Mouse (Mus musculus): ENCODE results near the gene Pfkl. TPM values are rescaled to one million over a fixed set of nuclear protein-coding genes. Genes with fewer than 3 reads are reported as not detected.
A peak's percentile ranks its signal among the peaks of the same experiment; 100 is the strongest.
"Not testable (repeated sequence)": the region's sequence is repeated elsewhere in the genome, so short reads cannot be mapped to it uniquely, and the experiment has no call there.

The Pfkl gene
- polyA plus RNA-seq, 1 experiment from 2014 or later: 113 TPM

DNA sequence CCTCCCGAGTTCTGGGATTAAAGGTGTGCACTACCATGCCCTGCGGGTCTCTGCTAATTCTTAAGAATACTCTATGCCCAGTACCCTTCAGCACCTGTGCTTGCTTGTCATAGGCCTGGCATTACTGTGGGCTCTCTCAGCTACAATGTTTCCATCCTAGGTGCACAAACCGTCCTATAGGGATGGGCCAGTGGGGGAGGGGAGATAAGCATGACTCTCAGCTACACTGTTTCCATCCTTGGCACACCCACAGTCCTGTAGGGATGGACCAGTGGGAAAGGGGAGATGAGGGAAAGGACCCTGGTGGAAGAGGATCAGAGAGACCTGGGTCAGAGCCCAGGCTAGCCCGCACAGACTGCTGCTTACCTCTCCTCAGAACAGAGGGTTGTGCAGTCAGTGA lies 27.3 kb upstream of the Pfkl start:
- WGBS: 85% methylated on average over 4 of the region's 4 CpGs
- H3K9me3 ChIP-seq: no peaks in the 10 kb centered on the region
- H3K4me1 ChIP-seq: no peaks in the 10 kb centered on the region
- ATAC-seq (ENCODE audit: low FRiP score, low read depth): no peak
- no peak overlapping the region for H3K4me3 ChIP-seq
- H3K27ac ChIP-seq: no peak overlapping the region
- H3K27me3 ChIP-seq (replicated peaks): no peaks in the 10 kb centered on the region
- H3K36me3 ChIP-seq: no peaks in the 10 kb centered on the region
- H3K9ac ChIP-seq: no peak overlapping the region
- H3K4me2 ChIP-seq (replicated peaks): no peak overlapping the region

DNA sequence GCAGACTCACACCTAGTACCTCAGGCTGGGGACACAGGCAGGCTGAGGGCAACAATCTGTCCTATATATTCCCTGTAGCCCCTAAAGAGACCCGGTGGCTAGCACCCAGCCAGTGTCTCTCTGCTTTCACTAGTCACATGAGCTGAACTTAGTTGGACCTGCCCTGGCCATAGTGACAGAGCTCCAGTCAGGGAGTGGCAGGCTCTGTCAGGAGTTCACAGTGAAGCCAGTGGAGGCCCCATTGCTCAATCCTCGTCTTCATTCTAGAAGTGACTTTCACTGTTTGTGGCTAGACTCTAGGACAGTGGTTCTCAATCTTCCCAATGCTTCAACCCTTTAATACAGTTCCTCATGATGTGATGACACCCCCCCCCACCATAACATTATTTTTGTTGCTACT lies 22.1 kb upstream of the Pfkl start:
- no peak for ATAC-seq (ENCODE audit: low FRiP score, low read depth)
- Histone ChIP-seq H3K9me3 (no peaks in the 10 kb centered on the region), H3K4me1 (no peaks in the 10 kb centered on the region), H3K4me2 (replicated peaks) (no peak overlapping the region), H3K27me3 (replicated peaks) (no peaks in the 10 kb centered on the region), H3K4me3 (no peak overlapping the region), H3K27ac (no peak overlapping the region), H3K36me3 (no peaks in the 10 kb centered on the region), H3K9ac (no peak overlapping the region)
- 88% methylated on average over 2 of the region's 2 CpGs for WGBS

DNA sequence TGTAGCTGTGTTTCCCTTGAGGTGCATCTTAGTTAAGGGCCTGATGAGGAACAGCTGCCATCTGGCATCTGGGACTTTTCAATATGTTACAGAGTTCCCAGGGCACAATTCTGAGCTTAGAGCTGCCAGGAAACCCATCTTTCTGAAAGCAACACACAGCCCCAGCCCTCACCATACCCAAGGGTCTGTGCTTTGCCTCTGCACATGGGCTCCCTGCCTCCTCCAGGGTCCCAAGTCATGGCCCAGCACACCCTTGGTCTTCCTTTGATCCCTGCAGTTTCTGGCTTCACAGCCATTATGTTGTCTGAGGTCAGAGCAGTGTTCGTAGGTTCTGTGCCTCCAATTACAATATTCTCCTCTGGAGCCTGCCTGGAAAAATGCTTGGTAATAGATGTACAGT lies 19.2 kb upstream of the Pfkl start:
- Histone ChIP-seq H3K4me1 (no peaks in the 10 kb centered on the region), H3K9me3 (no peaks in the 10 kb centered on the region), H3K27me3 (replicated peaks) (no peaks in the 10 kb centered on the region), H3K27ac (no peak overlapping the region), H3K4me3 (no peak overlapping the region), H3K4me2 (replicated peaks) (no peak overlapping the region), H3K9ac (no peak overlapping the region), H3K36me3 (no peaks in the 10 kb centered on the region)
- 85% methylated on average over 1 of the region's 1 CpGs for WGBS
- ATAC-seq (ENCODE audit: low FRiP score, low read depth): no peak

DNA sequence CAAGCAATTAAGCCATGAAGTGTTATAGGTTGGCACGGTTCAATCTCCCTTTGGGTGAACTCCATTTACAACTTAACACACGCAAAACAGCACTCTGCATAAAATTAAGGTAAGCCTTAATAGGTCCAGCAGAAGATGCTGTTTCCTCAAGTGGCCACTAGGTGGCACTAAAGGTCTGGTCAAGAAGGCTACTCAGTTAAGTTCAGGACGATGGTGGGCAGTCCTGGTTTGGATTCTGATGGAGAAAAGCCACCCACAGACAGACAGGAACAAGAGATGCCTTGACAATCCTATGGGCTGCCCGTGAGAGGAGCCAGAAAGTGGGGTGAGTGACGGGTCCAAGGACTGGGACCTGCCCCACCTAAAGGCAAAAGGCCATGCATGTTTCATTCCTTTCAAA lies 18.2 kb upstream of the Pfkl start:
- no peak overlapping the region for H3K4me2 ChIP-seq (replicated peaks)
- 6% methylated on average over 5 of the region's 5 CpGs for WGBS

DNA sequence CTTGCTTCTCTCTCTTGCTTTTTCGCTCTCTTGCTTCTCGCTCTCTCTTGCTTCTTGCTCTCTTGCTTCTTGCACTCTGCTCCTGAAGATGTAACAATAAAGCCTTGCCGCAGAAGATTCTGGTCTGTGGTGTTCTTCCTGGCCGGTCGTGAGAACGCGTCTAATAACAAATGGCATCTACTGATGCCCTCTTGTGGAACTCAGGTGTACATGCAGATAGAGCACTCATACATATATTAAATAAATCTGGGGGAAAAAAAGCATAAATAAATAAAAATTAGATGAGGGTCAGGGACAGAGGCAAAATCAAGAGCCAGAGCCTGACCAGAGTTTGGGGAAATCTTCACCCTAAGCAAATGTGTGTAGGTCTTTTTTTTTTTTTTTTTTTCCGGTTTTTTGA lies 15.6 kb upstream of the Pfkl start:
- not testable (repeated sequence) for H3K9ac ChIP-seq; H3K36me3 ChIP-seq; H3K4me3 ChIP-seq; H3K27ac ChIP-seq; ATAC-seq (ENCODE audit: low FRiP score, low read depth); H3K9me3 ChIP-seq; H3K27me3 ChIP-seq (replicated peaks); H3K4me1 ChIP-seq; H3K4me2 ChIP-seq (replicated peaks)
- 72% methylated on average over 6 of the region's 8 CpGs for WGBS

More for the DNA sequence above, 18.2 kb upstream of the Pfkl start:
- Histone ChIP-seq H3K4me1 (no peaks in the 10 kb centered on the region), H3K4me3 (no peak overlapping the region), H3K9ac (no peak overlapping the region), H3K27ac (no peak overlapping the region), H3K36me3 (no peaks in the 10 kb centered on the region), H3K9me3 (no peaks in the 10 kb centered on the region), H3K27me3 (replicated peaks) (no peaks in the 10 kb centered on the region)
- 0 out of 2 replicates have a peak, but pooled peaks have one; percentile 29 for ATAC-seq (ENCODE audit: low FRiP score, low read depth)

DNA sequence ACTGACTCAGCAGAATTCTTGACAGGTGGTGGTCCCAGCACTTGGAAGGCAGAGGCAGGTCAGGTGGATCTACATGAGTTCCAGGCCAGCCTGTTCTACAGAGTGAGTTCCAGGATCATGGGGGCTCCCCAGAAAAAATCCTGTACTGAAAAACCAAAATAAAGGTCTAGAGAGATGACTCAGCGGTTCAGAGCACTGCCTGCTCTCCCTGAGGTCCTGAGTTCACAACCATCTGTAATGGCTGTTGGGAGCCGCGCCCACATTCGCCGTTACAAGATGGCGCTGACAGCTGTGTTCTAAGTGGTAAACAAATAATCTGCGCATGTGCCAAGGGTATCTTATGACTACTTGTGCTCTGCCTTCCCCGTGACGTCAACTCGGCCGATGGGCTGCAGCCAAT lies 10.1 kb upstream of the Pfkl start:
- not testable (repeated sequence) for H3K36me3 ChIP-seq; H3K4me1 ChIP-seq; H3K4me3 ChIP-seq; H3K9ac ChIP-seq; ATAC-seq (ENCODE audit: low FRiP score, low read depth); H3K27me3 ChIP-seq (replicated peaks); H3K27ac ChIP-seq; H3K4me2 ChIP-seq (replicated peaks); H3K9me3 ChIP-seq
- WGBS: 95% methylated on average over 7 of the region's 11 CpGs

DNA sequence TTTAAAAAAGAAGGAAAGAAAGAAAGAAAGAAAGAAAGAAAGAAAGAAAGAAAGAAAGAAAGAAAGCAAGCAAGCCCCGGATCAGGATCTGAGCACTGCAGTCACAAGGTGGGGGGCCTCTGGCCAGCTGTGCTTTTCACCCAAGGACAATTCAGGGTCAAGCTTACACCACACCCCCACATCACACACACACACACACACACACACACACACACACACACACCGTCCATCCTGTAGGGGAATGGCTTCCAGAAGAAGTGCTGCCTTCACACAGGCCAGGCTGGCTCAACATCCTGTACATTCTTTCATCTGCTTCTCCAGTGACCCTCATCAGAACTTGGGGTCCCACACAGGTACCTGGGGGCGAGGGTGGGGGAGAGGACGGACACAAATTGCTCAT lies 9.4 kb upstream of the Pfkl start:
- WGBS: 79% methylated on average over 4 of the region's 4 CpGs
- Histone ChIP-seq H3K4me2 (replicated peaks) (no peak overlapping the region), H3K9ac (no peak overlapping the region), H3K36me3 (no peaks in the 10 kb centered on the region), H3K9me3 (no peaks in the 10 kb centered on the region), H3K27ac (no peak overlapping the region), H3K27me3 (replicated peaks) (no peaks in the 10 kb centered on the region), H3K4me3 (no peak overlapping the region), H3K4me1 (no peaks in the 10 kb centered on the region)
- ATAC-seq (ENCODE audit: low FRiP score, low read depth): no peak

DNA sequence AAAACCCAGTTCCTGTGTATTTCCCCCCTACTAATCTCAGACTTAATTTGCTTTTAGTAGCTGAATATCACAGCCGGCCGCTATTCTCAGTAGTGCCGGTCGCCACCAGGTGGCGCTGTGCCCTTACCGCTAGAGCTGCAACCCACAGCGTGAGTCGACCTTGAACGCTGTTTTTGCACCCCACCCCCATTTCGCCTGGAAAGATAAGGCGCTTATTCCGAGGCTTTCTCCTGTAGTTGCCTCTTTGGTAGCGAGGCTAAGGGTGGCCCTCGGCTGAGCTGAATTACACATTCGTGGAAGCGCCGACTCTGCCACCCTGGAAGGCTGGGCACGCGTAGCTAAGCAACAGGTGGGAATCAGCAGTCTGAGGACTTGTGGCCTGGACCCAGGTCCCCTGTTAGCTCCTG lies 8.9 kb upstream of the Pfkl start:
- peak overlapping the region; percentile 50 for H3K4me2 ChIP-seq (replicated peaks)
- no peaks in the 10 kb centered on the region for H3K9me3 ChIP-seq
- H3K4me3 ChIP-seq: no peak overlapping the region
- no peak overlapping the region for H3K27ac ChIP-seq
- no peak overlapping the region for H3K9ac ChIP-seq
- no peaks in the 10 kb centered on the region for H3K36me3 ChIP-seq
- no peaks in the 10 kb centered on the region for H3K4me1 ChIP-seq
- whole genome bisulfite sequencing: 14% methylated on average over 19 of the region's 19 CpGs
- H3K27me3 ChIP-seq (replicated peaks): no peaks in the 10 kb centered on the region
- peak; percentile 65 for ATAC-seq (ENCODE audit: low FRiP score, low read depth)

DNA sequence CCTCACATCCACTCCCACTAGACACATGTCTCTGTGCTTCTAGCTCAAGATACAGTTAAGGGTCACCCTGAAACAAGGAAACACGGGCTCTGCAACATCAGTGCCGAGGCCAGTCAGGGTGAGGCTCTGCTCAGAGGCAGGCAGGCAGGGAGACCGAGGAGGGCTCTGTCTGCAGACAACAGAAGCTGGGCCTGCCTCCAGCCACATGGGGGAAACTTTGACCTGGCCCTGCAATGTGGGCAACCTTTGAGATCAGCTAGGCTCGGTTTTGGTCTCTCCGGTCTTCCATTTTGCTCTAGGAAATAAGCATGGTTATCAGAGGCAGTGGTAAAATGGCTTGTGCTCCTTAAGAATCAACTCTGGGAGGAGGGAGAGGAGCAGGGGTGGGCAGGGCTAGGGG lies 6.5 kb upstream of the Pfkl start:
- no peak overlapping the region for H3K27ac ChIP-seq
- 55% methylated on average over 5 of the region's 5 CpGs for WGBS
- H3K9me3 ChIP-seq: no peaks in the 10 kb centered on the region
- no peaks in the 10 kb centered on the region for H3K4me1 ChIP-seq
- no peak for ATAC-seq (ENCODE audit: low FRiP score, low read depth)
- H3K27me3 ChIP-seq (replicated peaks): no peaks in the 10 kb centered on the region
- H3K4me3 ChIP-seq: no peak overlapping the region
- H3K4me2 ChIP-seq (replicated peaks): no peak overlapping the region
- H3K36me3 ChIP-seq: no peaks in the 10 kb centered on the region
- H3K9ac ChIP-seq: no peak overlapping the region

DNA sequence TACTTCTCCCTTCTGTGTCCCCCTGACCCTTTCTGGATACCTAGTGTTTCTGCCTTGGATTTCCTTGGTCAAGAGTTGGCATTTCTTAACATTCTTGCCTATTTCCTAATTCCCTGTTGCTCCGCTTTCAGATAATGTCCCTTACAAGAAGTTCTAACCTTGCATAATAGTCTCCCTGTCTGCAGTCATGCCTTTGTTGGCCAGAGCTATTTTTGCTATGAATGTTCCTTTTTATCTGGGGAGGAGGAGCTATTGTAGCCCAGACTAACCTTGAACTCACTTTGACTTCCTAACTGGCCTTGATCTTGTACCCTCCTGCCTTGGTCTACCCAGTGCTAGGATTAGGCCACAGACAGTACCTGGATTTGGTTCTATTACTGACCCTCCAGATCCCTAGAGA lies 5.6 kb upstream of the Pfkl start:
- H3K4me3 ChIP-seq: no peak overlapping the region
- no peaks in the 10 kb centered on the region for H3K4me1 ChIP-seq
- H3K27ac ChIP-seq: no peak overlapping the region
- H3K27me3 ChIP-seq (replicated peaks): no peaks in the 10 kb centered on the region
- no peak for ATAC-seq (ENCODE audit: low FRiP score, low read depth)
- no peak overlapping the region for H3K9ac ChIP-seq
- no peak overlapping the region for H3K4me2 ChIP-seq (replicated peaks)
- H3K9me3 ChIP-seq: no peaks in the 10 kb centered on the region
- H3K36me3 ChIP-seq: no peaks in the 10 kb centered on the region
- 84% methylated on average over 1 of the region's 1 CpGs for WGBS

DNA sequence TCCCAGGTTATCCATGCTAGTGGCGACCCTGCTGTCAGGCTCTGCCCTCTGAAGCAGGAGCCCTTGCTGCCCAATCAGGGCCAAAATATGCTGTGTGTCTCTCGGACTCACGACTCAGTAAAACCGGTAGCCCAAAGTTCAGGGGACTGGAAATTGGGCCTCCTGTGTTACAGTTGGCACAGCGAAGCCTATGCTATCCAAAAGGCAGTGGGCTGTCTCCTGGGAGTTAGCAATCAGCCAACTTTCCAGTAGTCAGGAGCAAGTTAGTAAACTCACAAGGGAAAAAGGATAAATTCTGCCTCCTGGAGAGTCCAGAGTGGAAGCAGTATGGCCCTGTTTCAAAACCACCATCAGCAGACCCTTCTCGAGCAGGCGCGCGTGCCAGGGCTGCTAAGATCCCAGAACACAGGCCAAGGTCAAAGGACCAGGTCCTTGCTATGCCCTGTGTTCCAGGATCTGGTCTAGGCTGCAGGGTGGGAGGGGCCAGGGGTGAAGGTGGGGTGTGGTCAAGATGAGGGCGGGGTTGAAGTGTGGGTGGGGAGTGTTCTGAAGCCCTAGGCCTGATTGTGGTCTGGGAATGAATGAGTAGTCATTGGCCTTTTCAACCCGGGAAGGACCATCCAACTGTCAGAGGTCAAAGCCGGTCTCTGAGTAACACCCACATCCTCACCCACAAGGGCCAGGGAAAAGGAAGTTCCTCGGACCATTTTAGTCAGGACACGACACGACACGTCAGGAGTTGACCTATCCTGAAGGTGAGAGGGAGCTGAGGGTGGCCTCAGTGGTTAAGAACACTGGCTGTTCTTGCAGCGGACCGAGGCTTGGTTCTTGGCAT lies 3.0 kb upstream of the Pfkl start:
- no peak overlapping the region for H3K4me2 ChIP-seq (replicated peaks)
- no peak overlapping the region for H3K27ac ChIP-seq
- no peaks in the 10 kb centered on the region for H3K27me3 ChIP-seq (replicated peaks)
- no peak overlapping the region for H3K4me3 ChIP-seq
- H3K9me3 ChIP-seq: no peaks in the 10 kb centered on the region
- ATAC-seq (ENCODE audit: low FRiP score, low read depth): no peak
- no peaks in the 10 kb centered on the region for H3K36me3 ChIP-seq
- WGBS: 91% methylated on average over 18 of the region's 18 CpGs
- H3K9ac ChIP-seq: no peak overlapping the region
- H3K4me1 ChIP-seq: peaks cover 11% of the 10 kb centered on the region

DNA sequence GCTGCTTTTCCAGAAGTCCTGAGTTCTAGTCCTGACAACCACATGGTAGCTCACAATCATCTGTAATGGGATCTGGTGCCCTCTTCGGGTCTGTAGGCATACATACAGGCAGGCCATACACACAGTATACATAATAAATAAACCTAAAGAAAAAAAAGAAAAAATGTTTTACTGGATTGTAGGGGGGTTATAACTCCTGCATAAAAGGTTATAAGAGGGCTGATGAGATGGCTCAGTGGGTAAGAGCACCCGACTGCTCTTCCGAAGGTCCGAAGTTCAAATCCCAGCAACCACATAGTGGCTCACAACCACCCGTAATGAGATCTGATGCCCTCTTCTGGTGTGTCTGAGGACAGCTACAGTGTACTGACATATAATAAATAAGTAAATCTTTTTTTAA lies 1.2 kb upstream of the Pfkl start:
- not testable (repeated sequence) for H3K4me2 ChIP-seq (replicated peaks); ATAC-seq (ENCODE audit: low FRiP score, low read depth); H3K9ac ChIP-seq; H3K9me3 ChIP-seq; H3K27me3 ChIP-seq (replicated peaks); H3K36me3 ChIP-seq; H3K27ac ChIP-seq; H3K4me3 ChIP-seq
- 91% methylated on average over 5 of the region's 5 CpGs for WGBS
- peaks cover 27% of the 10 kb centered on the region for H3K4me1 ChIP-seq

DNA sequence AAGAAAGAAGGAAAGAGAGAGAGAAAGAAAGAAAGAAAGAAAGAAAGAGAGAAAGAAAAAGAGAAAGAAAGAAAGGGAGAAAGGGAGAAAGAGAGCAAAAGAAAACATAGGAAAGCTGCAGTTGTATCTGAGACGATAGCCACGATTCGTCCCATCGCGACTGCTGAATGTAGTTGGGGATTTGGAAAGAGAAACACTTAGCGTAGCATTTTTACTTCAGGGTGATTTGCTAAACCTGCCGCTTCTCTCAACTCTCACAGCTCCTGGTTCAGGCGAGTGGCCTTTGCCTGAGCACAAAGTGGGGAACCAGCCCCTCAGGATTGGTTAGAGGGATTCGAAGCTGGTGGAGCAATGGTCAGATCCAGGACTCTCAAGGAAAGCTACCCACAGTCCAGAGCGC lies 452 bp upstream of the Pfkl start:
- H3K9ac ChIP-seq: no peak overlapping the region
- no peaks in the 10 kb centered on the region for H3K9me3 ChIP-seq
- H3K27me3 ChIP-seq (replicated peaks): no peaks in the 10 kb centered on the region
- H3K27ac ChIP-seq: no peak overlapping the region
- ATAC-seq (ENCODE audit: low FRiP score, low read depth): no peak
- H3K4me2 ChIP-seq (replicated peaks): peak overlapping the region; percentile 77
- H3K36me3 ChIP-seq: no peaks in the 10 kb centered on the region; the same call in 1 of the 2 replicates
- WGBS: 25% methylated on average over 10 of the region's 10 CpGs
- peaks cover 29% of the 10 kb centered on the region for H3K4me1 ChIP-seq
- 0 out of 2 replicates have a peak overlapping the region, but pooled peaks have one; percentile 0 for H3K4me3 ChIP-seq
